Mouse (Mus musculus) stomach, embryonic 16.5 days (tissue): ENCODE data around the gene Fbxo17. TPM values are rescaled to one million over a fixed set of nuclear protein-coding genes. Genes with fewer than 3 reads are reported as not detected.

Source experiments
- ATAC-seq: fragments of 200-750 bp; cut with Nextera tagmentation; 2 replicates; pipeline ENCODE4 v1.8.0; 2017; ENCODE audit warnings: moderate number of reproducible peaks, moderate TSS enrichment; ENCODE audit not compliant: insufficient read depth, low FRiP score
- H3K27ac ChIP-seq: fragments of 300-500 bp; sonication (generic); 2 replicates; pipeline ENCODE4 v1.5.1; 2014; ENCODE audit warnings: low read length
- H3K27me3 ChIP-seq: fragments of 300-500 bp; sonication (generic); 2 replicates; pipeline ENCODE4 v1.6.1; 2014; ENCODE audit warnings: low read length, control low read depth, mixed read lengths; ENCODE audit not compliant: control insufficient read depth, insufficient read depth
- H3K36me3 ChIP-seq: fragments of 300-500 bp; sonication (generic); 2 replicates; pipeline ENCODE4 v1.6.1; 2014; ENCODE audit warnings: low read length; ENCODE audit not compliant: control insufficient read depth, insufficient read depth
- H3K4me1 ChIP-seq: fragments of 300-500 bp; sonication (generic); 2 replicates; pipeline ENCODE4 v1.6.1; 2014; ENCODE audit warnings: low read length, control low read depth, mixed read lengths; ENCODE audit not compliant: control insufficient read depth, insufficient read depth
- H3K4me2 ChIP-seq: fragments of 300-500 bp; sonication (generic); 2 replicates; pipeline ENCODE4 v1.6.1; 2014; ENCODE audit warnings: low read depth, low read length, mixed read lengths
- H3K4me3 ChIP-seq: fragments of 300-500 bp; sonication (generic); replicated peaks from 2 replicates; pipeline ENCODE4 v1.5.1; 2014; ENCODE audit warnings: mild to moderate bottlenecking, low read length
- H3K9ac ChIP-seq: fragments of 300-500 bp; sonication (generic); 2 replicates; pipeline ENCODE4 v1.6.1; 2014; ENCODE audit warnings: low read length
- H3K9me3 ChIP-seq: fragments of 300-500 bp; sonication (generic); replicated peaks from 2 replicates; pipeline ENCODE4 v1.6.1; 2016; ENCODE audit warnings: low read length, control low read depth; ENCODE audit not compliant: control insufficient read depth
- WGBS: fragments of 180-500 bp; shearing (Covaris S2); extraction: QIAGEN DNeasy Blood & Tissue Kit; methylation state at CpG from one replicate; pipeline ENCODE4 v1.1.7; 2014; 5-methylcytosine and 5-hydroxymethylcytosine counted together
- polyA plus RNA-seq: library from polyadenylated mRNA; unstranded; fragments of >200 nt; fragmentation: Nextera tagmentation; extraction: Ambion mirVana; gene quantifications from 2 replicates; pipeline ENCODE4 v1.2.1, GENCODE M21; 2015

Gene Fbxo17
- polyA plus RNA-seq, 1 experiment from 2014 or later, result 9.1 TPM

GRCm38 (mm10) chr7:28726600-28726999 lies 10.0 kb downstream of the Fbxo17 start:
- ATAC-seq, result 0 out of 2 replicates have a peak, but pooled peaks have one; percentile 21
- no peaks in the 10 kb centered on the region for H3K27me3 ChIP-seq
- WGBS, result 9% methylated on average over 14 of the region's 14 CpGs
- H3K4me2 ChIP-seq, result peak overlapping the region; percentile 37
- peaks cover 6% of the 10 kb centered on the region; the same call in 1 of the 2 replicates for H3K9me3 ChIP-seq
- no peak overlapping the region for H3K9ac ChIP-seq
- no peaks in the 10 kb centered on the region for H3K36me3 ChIP-seq
- H3K4me3 ChIP-seq, result no peak overlapping the region
- no peaks in the 10 kb centered on the region for H3K4me1 ChIP-seq
- no peak overlapping the region for H3K27ac ChIP-seq

GRCm38 (mm10) chr7:28727649-28728340 lies 11.2 kb downstream of the Fbxo17 start:
- Histone ChIP-seq H3K27ac (no peak overlapping the region), H3K36me3 (no peaks in the 10 kb centered on the region), H3K4me1 (peaks cover 1% of the 10 kb centered on the region), H3K4me2 (no peak overlapping the region), H3K27me3 (no peaks in the 10 kb centered on the region), H3K4me3 (no peak overlapping the region), H3K9ac (no peak overlapping the region), H3K9me3 (peaks cover 10% of the 10 kb centered on the region; the same call in 1 of the 2 replicates)
- WGBS, result 56% methylated on average over 10 of the region's 10 CpGs
- no peak for ATAC-seq

GRCm38 (mm10) chr7:28732341-28733142 lies 15.9 kb downstream of the Fbxo17 start:
- Histone ChIP-seq H3K4me3 (peak overlapping the region; percentile 53), H3K4me2 (peak overlapping the region; percentile 84), H3K9me3 (peaks cover 10% of the 10 kb centered on the region; the same call in 1 of the 2 replicates), H3K9ac (peak overlapping the region; percentile 58), H3K27ac (no peak overlapping the region), H3K27me3 (no peaks in the 10 kb centered on the region), H3K36me3 (0 out of 2 replicates have a peak, but pooled peaks cover 5% of the 10 kb centered on the region), H3K4me1 (peaks cover 6% of the 10 kb centered on the region)
- ATAC-seq, result peak; percentile 91
- WGBS, result 3% methylated on average over 58 of the region's 58 CpGs

- Histone ChIP-seq H3K36me3 (peaks cover 11% of the 10 kb centered on the region; the same call in 1 of the 2 replicates), H3K9me3 (peaks cover 10% of the 10 kb centered on the region; the same call in 1 of the 2 replicates), H3K9ac (peak overlapping the region; percentile 58; the same call in 1 of the 2 replicates), H3K4me2 (peak overlapping the region; percentile 84), H3K4me1 (peaks cover 6% of the 10 kb centered on the region), H3K27me3 (no peaks in the 10 kb centered on the region), H3K4me3 (peak overlapping the region; percentile 53), H3K27ac (no peak overlapping the region)
- no peak; the same call in 1 of the 2 replicates for ATAC-seq
- 22% methylated on average over 11 of the region's 11 CpGs for WGBS
Measured at GRCm38 (mm10) chr7:28733211-28733610, 16.6 kb downstream of the Fbxo17 start.

GRCm38 (mm10) chr7:28735701-28736100 lies 19.1 kb downstream of the Fbxo17 start:
- H3K4me1 ChIP-seq, result peaks cover 7% of the 10 kb centered on the region
- no peak overlapping the region for H3K27ac ChIP-seq
- H3K9ac ChIP-seq, result no peak overlapping the region
- ATAC-seq, result no peak
- peaks cover 10% of the 10 kb centered on the region; the same call in 1 of the 2 replicates for H3K9me3 ChIP-seq
- H3K36me3 ChIP-seq, result peaks cover 14% of the 10 kb centered on the region; the same call in 1 of the 2 replicates
- H3K4me3 ChIP-seq, result no peak overlapping the region
- no peaks in the 10 kb centered on the region for H3K27me3 ChIP-seq
- WGBS, result 75% methylated on average over 6 of the region's 6 CpGs
- H3K4me2 ChIP-seq, result no peak overlapping the region

GRCm38 (mm10) chr7:28739829-28740228 lies 23.2 kb downstream of the Fbxo17 start:
- no peaks in the 10 kb centered on the region for H3K9me3 ChIP-seq
- no peaks in the 10 kb centered on the region for H3K27me3 ChIP-seq
- no peak overlapping the region for H3K4me3 ChIP-seq
- WGBS, result 94% methylated on average over 21 of the region's 21 CpGs
- no peak overlapping the region for H3K4me2 ChIP-seq
- H3K4me1 ChIP-seq, result peaks cover 7% of the 10 kb centered on the region; the same call in 1 of the 2 replicates
- H3K36me3 ChIP-seq, result peaks cover 14% of the 10 kb centered on the region; the same call in 1 of the 2 replicates
- ATAC-seq, result no peak
- H3K27ac ChIP-seq, result no peak overlapping the region
- no peak overlapping the region for H3K9ac ChIP-seq

GRCm38 (mm10) chr7:28740949-28741348 lies 24.3 kb downstream of the Fbxo17 start:
- Histone ChIP-seq H3K4me1 (peaks cover 7% of the 10 kb centered on the region; the same call in 1 of the 2 replicates), H3K27ac (peak overlapping the region; percentile 46; the same call in 1 of the 2 replicates), H3K4me3 (peak overlapping the region; percentile 75), H3K4me2 (peak overlapping the region; percentile 79), H3K36me3 (peaks cover 14% of the 10 kb centered on the region; the same call in 1 of the 2 replicates), H3K9ac (peak overlapping the region; percentile 79), H3K9me3 (no peaks in the 10 kb centered on the region), H3K27me3 (no peaks in the 10 kb centered on the region)
- no peak for ATAC-seq
- WGBS, result 26% methylated on average over 9 of the region's 9 CpGs

GRCm38 (mm10) chr7:28741368-28741708 lies 24.7 kb downstream of the Fbxo17 start:
- H3K27me3 ChIP-seq, result no peaks in the 10 kb centered on the region
- under 1% methylated on average over 13 of the region's 13 CpGs for WGBS
- 0 out of 2 replicates have a peak, but pooled peaks have one; percentile 0 for ATAC-seq
- H3K4me1 ChIP-seq, result peaks cover 7% of the 10 kb centered on the region; the same call in 1 of the 2 replicates
- peak overlapping the region; percentile 46 for H3K27ac ChIP-seq
- peak overlapping the region; percentile 79 for H3K9ac ChIP-seq
- H3K4me2 ChIP-seq, result peak overlapping the region; percentile 79
- H3K4me3 ChIP-seq, result peak overlapping the region; percentile 75
- no peaks in the 10 kb centered on the region for H3K9me3 ChIP-seq
- H3K36me3 ChIP-seq, result peaks cover 14% of the 10 kb centered on the region; the same call in 1 of the 2 replicates
